Mouse (Mus musculus): ENCODE measurements around the gene Zbtb1. TPM values are rescaled to one million over a fixed set of nuclear protein-coding genes. Genes with fewer than 3 reads are reported as not detected.
A peak's percentile ranks its signal among the peaks of the same experiment; 100 is the strongest.

Zbtb1 gene
- polyA plus RNA-seq, 1 experiment from 2014 or later, result 3.5 TPM

DNA sequence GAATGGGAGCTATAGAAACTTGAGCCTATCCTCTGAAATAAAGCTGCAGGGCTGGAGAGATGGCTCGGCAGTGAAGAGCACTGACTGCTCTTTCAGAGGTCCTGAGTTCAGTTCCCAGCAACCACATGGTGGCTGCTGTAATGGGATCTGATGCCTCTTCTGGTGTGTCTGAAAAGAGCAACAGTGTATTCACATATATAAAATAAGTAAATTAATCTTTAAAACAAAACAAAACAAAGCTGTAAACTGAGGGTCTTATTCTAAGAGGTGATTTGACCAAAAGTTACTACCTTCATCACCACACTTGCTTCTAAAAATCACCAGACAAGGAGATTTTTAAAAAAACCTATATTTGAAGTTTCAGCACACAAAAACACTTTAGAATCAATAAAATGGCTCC, 9.2 kb upstream of the Zbtb1 start:
- ATAC-seq (replicated peaks), result no peak
- Histone ChIP-seq H3K4me3 (no peak overlapping the region), H3K9me3 (no peaks in the 10 kb centered on the region), H3K27ac (no peak overlapping the region), H3K4me1 (no peaks in the 10 kb centered on the region), H3K36me3 (replicated peaks) (no peaks in the 10 kb centered on the region), H3K27me3 (replicated peaks) (no peaks in the 10 kb centered on the region), H3K9ac (no peak overlapping the region), H3K4me2 (no peak overlapping the region)
- WGBS, result 36% methylated on average over 1 of the region's 1 CpGs

DNA sequence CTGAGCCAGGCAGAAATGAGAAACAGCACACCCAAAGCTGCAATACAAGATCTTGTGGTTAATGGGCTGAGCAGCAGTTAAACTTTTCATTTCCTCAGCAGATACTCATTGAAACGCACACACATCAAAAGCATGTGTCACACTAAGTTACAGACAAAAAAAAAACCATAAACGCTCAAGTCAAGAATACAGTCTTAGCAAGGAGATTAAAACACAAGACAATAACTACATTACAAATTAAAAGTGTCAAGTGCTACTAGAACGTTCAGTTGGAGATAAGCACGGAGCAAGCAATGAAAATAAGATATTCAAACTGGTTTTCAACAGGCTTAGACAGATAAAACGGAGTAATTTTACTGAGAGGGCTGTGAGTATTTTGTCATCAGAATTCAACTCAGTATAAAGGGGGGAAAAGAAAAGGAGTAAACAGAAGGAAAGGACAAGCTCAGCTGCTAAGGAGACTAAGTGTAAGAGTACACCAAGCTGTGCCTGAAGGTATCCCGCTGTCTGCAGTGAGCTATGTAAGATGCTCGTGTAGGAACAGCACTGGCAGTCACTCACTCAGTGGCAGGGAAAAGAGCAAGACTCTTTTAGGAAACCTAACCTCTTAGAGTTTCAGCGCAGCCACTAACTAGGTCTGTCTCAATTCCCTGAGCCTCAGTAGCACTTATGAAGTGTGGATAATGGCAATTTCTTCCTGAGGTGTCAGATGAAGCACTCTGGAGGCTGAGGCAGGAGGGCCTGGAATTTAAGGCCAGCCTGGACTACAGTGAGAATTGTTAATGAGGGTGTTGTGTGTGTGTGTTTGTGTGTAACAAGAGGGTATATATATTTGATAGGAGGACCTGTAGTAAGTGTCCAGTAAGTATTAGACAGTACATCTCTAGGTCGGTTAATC, 8.4 kb upstream of the Zbtb1 start:
- no peaks in the 10 kb centered on the region for H3K9me3 ChIP-seq
- 68% methylated on average over 9 of the region's 9 CpGs for WGBS

DNA sequence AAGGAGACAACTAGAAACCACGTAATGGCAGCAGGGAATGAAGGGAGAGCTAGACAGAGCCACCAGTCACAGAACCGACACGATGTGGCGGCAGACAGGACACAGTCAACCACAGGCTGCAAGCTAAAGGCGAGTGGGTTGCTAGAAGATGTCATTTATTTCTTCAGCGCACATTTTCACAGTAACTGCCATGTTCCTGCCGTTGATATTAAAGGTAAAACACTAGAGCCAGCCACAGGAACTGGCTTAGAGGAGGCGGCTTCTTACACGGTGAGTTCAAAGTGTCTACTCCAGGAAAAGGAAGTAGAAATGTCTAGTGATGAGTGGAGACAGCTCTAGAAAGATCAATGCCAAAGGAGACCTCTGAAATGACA, 7.8 kb upstream of the Zbtb1 start:
- peaks cover 6% of the 10 kb centered on the region for H3K4me1 ChIP-seq
- no peak for ATAC-seq (replicated peaks)
- no peaks in the 10 kb centered on the region for H3K9me3 ChIP-seq
- H3K9ac ChIP-seq, result no peak overlapping the region
- no peak overlapping the region for H3K4me3 ChIP-seq
- no peak overlapping the region for H3K27ac ChIP-seq
- H3K4me2 ChIP-seq, result no peak overlapping the region
- H3K36me3 ChIP-seq (replicated peaks), result no peaks in the 10 kb centered on the region
- WGBS, result 84% methylated on average over 9 of the region's 9 CpGs
- no peaks in the 10 kb centered on the region for H3K27me3 ChIP-seq (replicated peaks)

More for the DNA sequence above, 8.4 kb upstream of the Zbtb1 start:
- Histone ChIP-seq H3K36me3 (replicated peaks) (no peaks in the 10 kb centered on the region), H3K27me3 (replicated peaks) (no peaks in the 10 kb centered on the region), H3K4me2 (no peak overlapping the region), H3K4me3 (no peak overlapping the region), H3K27ac (no peak overlapping the region), H3K4me1 (no peaks in the 10 kb centered on the region), H3K9ac (no peak overlapping the region)
- no peak for ATAC-seq (replicated peaks)

DNA sequence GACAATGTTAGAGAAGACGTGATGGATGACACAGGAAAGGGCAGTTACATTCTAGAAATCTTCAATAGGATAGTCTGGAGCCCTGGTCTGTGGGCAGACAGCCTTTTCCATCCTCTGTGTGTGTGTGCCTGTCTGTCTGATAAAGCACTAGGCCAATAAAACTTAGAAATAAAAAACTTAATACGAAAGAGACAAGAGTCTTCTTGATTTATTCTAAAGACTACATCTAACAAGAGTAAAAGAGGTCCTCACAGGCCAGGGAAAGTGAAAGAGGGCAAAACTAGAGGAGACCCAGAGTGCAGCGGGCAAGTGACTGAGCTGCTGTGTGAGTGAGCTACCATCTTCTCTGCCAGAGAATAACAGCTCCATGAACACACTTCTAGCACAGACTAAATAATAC, 3.8 kb upstream of the Zbtb1 start:
- ATAC-seq (replicated peaks), result no peak
- Histone ChIP-seq H3K27me3 (replicated peaks) (no peaks in the 10 kb centered on the region), H3K36me3 (replicated peaks) (no peaks in the 10 kb centered on the region), H3K4me1 (peaks cover 22% of the 10 kb centered on the region), H3K4me2 (no peak overlapping the region), H3K4me3 (no peak overlapping the region), H3K9me3 (no peaks in the 10 kb centered on the region), H3K9ac (no peak overlapping the region), H3K27ac (no peak overlapping the region)
- WGBS, result 92% methylated on average over 3 of the region's 3 CpGs

DNA sequence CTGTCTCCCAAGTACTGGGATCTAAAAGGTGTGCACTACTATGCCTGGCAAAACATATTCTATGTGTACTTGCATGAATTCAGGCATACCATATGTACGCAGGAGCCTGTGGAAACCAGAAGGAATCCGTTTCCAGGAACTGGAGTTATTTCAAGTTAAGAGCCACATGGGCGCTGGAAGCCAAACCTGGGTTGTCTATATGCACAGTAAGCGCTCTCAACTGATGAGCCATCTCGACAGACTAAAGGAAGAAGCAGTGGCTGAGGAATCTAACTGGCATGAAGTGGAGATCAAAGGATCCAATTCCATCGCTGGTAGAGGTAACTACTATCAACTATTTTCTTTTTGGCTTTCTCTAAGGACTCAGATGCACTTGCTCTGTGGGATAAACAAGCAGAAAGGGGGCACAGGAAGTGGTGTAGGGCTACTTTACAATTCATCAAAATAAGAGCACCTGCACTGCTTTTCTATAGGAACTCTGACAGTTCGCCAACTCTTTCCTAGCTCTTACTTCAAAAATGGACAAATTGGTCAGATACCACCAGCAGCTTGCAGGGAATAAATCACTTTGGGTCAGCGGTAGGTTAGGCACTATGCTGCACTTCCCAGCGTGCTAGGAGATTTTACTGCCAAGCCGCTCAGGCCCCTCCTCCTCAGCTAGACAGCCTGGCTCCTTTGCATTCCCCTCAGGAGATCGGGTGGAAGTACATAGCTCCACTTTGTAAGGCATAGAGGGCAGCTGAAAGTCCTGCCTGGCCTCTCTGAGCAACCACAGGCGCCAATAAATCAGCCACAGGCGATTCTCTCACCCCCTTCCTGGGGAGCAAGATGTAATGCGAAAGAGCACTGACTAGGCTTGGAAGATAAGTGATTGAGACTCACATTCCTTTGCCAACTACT, 2.7 kb upstream of the Zbtb1 start:
- Histone ChIP-seq H3K36me3 (replicated peaks) (no peaks in the 10 kb centered on the region), H3K4me1 (peaks cover 32% of the 10 kb centered on the region), H3K4me2 (peak overlapping the region; percentile 95), H3K27ac (no peak overlapping the region), H3K27me3 (replicated peaks) (no peaks in the 10 kb centered on the region), H3K9ac (0 out of 2 replicates have a peak overlapping the region, but pooled peaks have one; percentile 97), H3K4me3 (no peak overlapping the region), H3K9me3 (no peaks in the 10 kb centered on the region)
- 31% methylated on average over 14 of the region's 14 CpGs for WGBS
- no peak for ATAC-seq (replicated peaks)

DNA sequence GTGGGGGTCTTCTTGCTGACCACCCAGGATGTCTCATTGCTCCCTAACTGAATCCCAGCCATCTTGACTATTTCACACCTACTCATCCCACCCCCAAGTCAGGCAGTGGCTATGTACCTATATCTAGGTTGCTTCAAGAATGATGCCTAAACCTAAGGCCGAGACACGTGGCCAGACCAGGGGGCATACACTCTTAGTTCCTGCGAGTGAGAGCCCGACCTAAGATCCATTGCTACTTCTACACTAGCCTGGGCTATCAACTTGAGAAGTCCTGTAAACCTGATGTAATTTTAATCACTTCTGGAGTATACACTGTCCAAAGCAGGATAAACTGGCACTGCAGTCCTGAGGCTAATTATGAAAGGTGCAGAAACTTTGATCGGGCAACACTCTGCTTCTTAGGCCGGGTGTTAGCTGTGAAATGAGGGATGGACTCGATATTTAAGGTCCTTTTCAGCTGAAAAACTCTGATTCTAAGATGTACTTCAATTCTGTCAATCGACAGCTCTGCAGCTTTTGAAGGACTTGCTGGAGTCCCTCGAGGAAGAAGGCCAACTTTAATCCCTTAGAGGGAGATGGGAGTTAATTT, 1.8 kb upstream of the Zbtb1 start:
- H3K27ac ChIP-seq, result peak overlapping the region; percentile 96
- H3K4me1 ChIP-seq, result peaks cover 37% of the 10 kb centered on the region
- 7% methylated on average over 9 of the region's 9 CpGs for WGBS
- no peaks in the 10 kb centered on the region for H3K36me3 ChIP-seq (replicated peaks)
- H3K27me3 ChIP-seq (replicated peaks), result no peaks in the 10 kb centered on the region
- no peaks in the 10 kb centered on the region for H3K9me3 ChIP-seq
- no peak for ATAC-seq (replicated peaks)
- H3K4me3 ChIP-seq, result peak overlapping the region; percentile 64
- H3K9ac ChIP-seq, result peak overlapping the region; percentile 97
- H3K4me2 ChIP-seq, result peak overlapping the region; percentile 95

DNA sequence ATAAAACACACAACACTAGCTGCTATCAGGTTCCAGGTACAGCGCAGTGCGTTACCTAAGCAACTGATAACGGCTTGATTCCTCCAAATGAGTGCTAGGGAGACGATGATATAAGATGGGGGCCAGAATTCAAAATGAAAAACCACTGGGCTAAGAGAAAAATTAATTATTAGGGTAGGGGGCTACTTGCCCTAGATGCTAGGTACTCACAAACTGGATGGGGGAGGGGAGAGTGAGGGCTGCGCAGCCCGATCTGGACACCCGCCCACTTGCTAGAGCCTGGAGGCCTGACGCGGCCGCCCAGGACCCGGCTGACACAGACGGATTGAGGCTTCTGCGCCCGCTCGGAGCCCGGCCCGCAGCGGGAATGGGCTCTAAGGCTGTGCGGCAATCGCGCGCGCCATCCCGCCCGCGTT, 1.3 kb upstream of the Zbtb1 start:
- H3K27me3 ChIP-seq (replicated peaks), result no peaks in the 10 kb centered on the region
- H3K9ac ChIP-seq, result peak overlapping the region; percentile 97
- peak; percentile 58 for ATAC-seq (replicated peaks)
- H3K9me3 ChIP-seq, result no peaks in the 10 kb centered on the region
- peak overlapping the region; percentile 64 for H3K4me3 ChIP-seq
- H3K4me1 ChIP-seq, result peaks cover 37% of the 10 kb centered on the region
- H3K4me2 ChIP-seq, result peak overlapping the region; percentile 95
- H3K36me3 ChIP-seq (replicated peaks), result no peaks in the 10 kb centered on the region
- peak overlapping the region; percentile 96 for H3K27ac ChIP-seq
- under 1% methylated on average over 26 of the region's 26 CpGs for WGBS

DNA sequence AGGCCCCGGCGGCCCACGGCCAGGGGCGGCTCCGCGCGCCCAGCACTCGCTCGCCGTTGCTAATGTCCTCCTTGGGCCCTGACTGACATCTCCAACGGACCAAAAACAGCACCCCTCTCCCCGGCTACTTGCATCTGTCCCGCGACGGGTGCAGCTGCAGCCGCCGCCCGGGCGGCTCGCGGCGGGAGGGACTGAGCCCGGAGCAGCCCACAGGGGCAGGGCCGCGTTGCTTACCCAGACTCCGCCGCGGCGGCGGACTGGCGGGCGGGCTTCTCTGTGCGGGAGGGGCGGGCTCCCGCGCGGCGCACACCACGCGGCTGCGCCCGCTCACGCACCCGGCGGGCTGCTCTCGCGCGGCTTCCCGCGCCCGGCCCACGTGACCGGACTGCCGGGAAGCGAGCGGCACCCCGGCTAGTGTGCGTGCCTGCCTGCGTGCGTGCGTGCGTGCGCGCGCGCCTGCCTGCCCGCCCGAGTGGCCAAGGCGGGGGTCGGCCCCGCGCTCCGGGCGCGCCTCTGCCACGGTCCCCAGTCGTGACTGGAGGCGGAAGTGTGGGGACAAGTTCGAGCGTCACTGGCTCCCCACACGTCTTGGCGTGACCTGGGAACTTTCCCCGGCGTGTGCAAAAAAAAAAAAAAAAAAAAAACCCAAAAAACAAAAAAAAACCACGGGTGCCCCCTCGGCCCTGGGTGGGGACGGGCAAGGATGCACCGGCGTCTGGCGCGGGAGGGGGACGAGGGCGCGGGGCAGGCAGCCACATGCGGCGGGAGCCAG, 674 bp upstream of the Zbtb1 start, which contains the start of gene Zbtb25:
Zbtb25 (minus strand) TSS at position 397 of the 772 bp plus-strand sequence.
- Histone ChIP-seq H3K9me3 (no peaks in the 10 kb centered on the region), H3K4me2 (peak within 1 kb of the TSS; percentile 95), H3K4me3 (peak within 1 kb of the TSS; percentile 64), H3K27ac (peak within 1 kb of the TSS; percentile 96), H3K27me3 (replicated peaks) (no peaks in the 10 kb centered on the region), H3K36me3 (replicated peaks) (no peaks in the 10 kb centered on the region), H3K4me1 (peaks cover 37% of the 10 kb centered on the region), H3K9ac (peak within 1 kb of the TSS; percentile 97)
- 1% methylated on average over 95 of the region's 96 CpGs for WGBS
- peak; percentile 92 for ATAC-seq (replicated peaks)

DNA sequence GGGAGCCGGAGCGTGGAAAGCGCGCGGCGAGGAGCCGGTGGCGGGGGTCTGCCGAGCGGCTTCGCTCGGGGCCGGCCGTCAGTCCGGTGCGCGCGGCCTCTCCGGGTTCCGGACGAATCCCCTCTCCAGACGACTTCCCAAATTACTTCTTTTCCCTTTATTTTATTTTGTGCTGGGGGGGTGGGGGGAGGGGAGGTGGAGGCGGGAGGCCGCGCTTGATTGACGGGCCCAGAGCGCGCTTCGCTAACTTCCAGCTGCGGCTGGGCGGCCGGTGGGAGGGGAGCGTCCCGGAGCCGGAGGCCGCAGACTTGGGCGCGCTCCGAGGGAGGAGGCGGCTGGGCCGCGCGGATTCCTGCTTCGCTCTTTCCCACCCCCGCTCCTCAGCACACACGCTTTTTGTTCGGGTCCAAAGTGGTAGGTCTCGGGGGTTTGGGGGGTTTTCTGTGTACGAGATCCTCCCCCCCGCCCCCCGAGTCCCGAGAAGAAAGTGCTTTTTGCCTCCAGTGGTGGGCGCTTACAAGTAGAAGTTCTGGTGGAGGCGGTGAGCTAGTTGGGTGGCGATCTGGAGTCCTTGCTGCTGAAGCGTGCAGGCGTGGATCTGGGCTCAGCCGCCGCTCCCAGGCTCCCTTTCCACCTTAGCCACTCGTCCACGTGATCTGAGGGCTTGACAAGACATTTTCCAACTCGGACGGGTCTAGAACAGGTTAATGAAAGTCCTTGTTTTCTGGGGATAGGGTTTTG, 935 bp downstream of the Zbtb1 start:
- Histone ChIP-seq H3K27ac (peak overlapping the region; percentile 96), H3K4me2 (peak overlapping the region; percentile 95), H3K9ac (peak overlapping the region; percentile 97), H3K4me3 (peak overlapping the region; percentile 64), H3K36me3 (replicated peaks) (no peaks in the 10 kb centered on the region), H3K9me3 (no peaks in the 10 kb centered on the region), H3K4me1 (peaks cover 37% of the 10 kb centered on the region), H3K27me3 (replicated peaks) (no peaks in the 10 kb centered on the region)
- WGBS, result under 1% methylated on average over 62 of the region's 63 CpGs
- ATAC-seq (replicated peaks), result peak; percentile 7; the same call in 1 of the 2 replicates

DNA sequence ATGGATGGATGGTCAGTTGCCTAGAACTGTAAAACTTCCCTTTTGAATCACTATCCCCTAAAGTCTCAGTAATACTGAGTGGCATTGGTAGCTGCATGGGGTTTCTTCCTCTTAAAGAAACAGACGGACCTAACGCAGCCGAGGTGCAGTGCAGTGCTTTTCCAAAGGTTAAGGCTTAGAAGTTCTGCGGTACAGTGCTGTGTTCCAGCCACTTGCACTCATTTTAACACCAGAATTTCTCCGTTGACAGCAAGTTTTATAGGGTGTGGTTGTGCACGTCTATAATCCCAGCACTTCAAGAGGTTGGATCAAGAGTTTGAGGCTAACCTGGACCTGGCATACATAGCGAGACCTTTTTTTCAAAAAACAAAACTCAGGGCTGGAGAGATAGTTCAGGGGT, 2.0 kb downstream of the Zbtb1 start:
- ATAC-seq (replicated peaks), result no peak
- 45% methylated on average over 7 of the region's 7 CpGs for WGBS
- H3K36me3 ChIP-seq (replicated peaks), result no peaks in the 10 kb centered on the region
- no peak overlapping the region for H3K27ac ChIP-seq
- 0 out of 2 replicates have a peak overlapping the region, but pooled peaks have one; percentile 97 for H3K9ac ChIP-seq
- no peaks in the 10 kb centered on the region for H3K9me3 ChIP-seq
- no peaks in the 10 kb centered on the region for H3K27me3 ChIP-seq (replicated peaks)
- peak overlapping the region; percentile 64 for H3K4me3 ChIP-seq
- peak overlapping the region; percentile 95 for H3K4me2 ChIP-seq
- peaks cover 34% of the 10 kb centered on the region for H3K4me1 ChIP-seq

Data from midbrain, embryonic 15.5 days (tissue).